Mouse (Mus musculus): ENCODE data around the gene Ccr1l1. TPM values are rescaled to one million over a fixed set of nuclear protein-coding genes. Genes with fewer than 3 reads are reported as not detected.
"Not testable (repeated sequence)": the region's sequence is repeated elsewhere in the genome, so short reads cannot be mapped to it uniquely, and the experiment has no call there.

Gene Ccr1l1
- polyA plus RNA-seq, 1 experiment: not detected

- no peaks in the 10 kb centered on the region for H3K79me2 ChIP-seq (ENCODE audit: control insufficient read depth, insufficient read depth)
- H3K27me3 ChIP-seq (ENCODE audit: control insufficient read depth, insufficient read depth, insufficient read length): no peaks in the 10 kb centered on the region
- no peak overlapping the region for H3K4me2 ChIP-seq (ENCODE audit: low read depth)
- H3K36me3 ChIP-seq (ENCODE audit: control insufficient read depth, insufficient read depth): no peaks in the 10 kb centered on the region
- no peak overlapping the region for H3ac ChIP-seq (ENCODE audit: control insufficient read depth, insufficient read length)
- no peak overlapping the region for H3K4me3 ChIP-seq
- no peak for TF ChIP-seq SRF (IDR thresholded peaks at IDR 0.05; ENCODE audit: control insufficient read depth, insufficient read length, low read depth)
- no peak for TF ChIP-seq MAX (IDR thresholded peaks at IDR 0.05; ENCODE audit: low read depth)
Measured at GRCm38 (mm10) chr9:123989671-123990070, 11.5 kb upstream of the Ccr1l1 start.

- Histone ChIP-seq H3ac (ENCODE audit: control insufficient read depth, insufficient read length) (no peak overlapping the region), H3K4me2 (ENCODE audit: low read depth) (no peak overlapping the region), H3K36me3 (ENCODE audit: control insufficient read depth, insufficient read depth) (no peaks in the 10 kb centered on the region), H3K79me2 (ENCODE audit: control insufficient read depth, insufficient read depth) (no peaks in the 10 kb centered on the region), H3K27me3 (ENCODE audit: control insufficient read depth, insufficient read depth, insufficient read length) (no peaks in the 10 kb centered on the region), H3K4me3 (no peak overlapping the region)
- TF ChIP-seq TCF3 (IDR thresholded peaks at IDR 0.05; ENCODE audit: insufficient read length, low read depth): no peak
- no peak for TF ChIP-seq TCF12 (IDR thresholded peaks at IDR 0.05; ENCODE audit: insufficient read depth, poor library complexity, severe bottlenecking)
- TF ChIP-seq REST (IDR thresholded peaks at IDR 0.05; ENCODE audit: insufficient read depth, insufficient read length): no peak
- no peak for TF ChIP-seq CEBPB (IDR thresholded peaks at IDR 0.05; ENCODE audit: insufficient read depth, poor library complexity, severe bottlenecking)
- no peak for TF ChIP-seq POLR2AphosphoS2 (IDR thresholded peaks at IDR 0.05; ENCODE audit: insufficient read length, low read depth)
- TF ChIP-seq USF1 (IDR thresholded peaks at IDR 0.05; ENCODE audit: low read depth): no peak
- no peak for TF ChIP-seq MYOD1 (IDR thresholded peaks at IDR 0.05; ENCODE audit: control insufficient read depth in 1 of 3, insufficient read length in 2 of 3, low read depth in 2 of 3)
- TF ChIP-seq POLR2A (IDR thresholded peaks at IDR 0.05; ENCODE audit: insufficient read length, low read depth): no peak
- TF ChIP-seq MAX (IDR thresholded peaks at IDR 0.05; ENCODE audit: low read depth): no peak
- no peak for TF ChIP-seq MYOG (IDR thresholded peaks at IDR 0.05; ENCODE audit: control insufficient read depth in 1 of 3, insufficient read depth in 1 of 3, insufficient read length in 2 of 3, low read depth in 2 of 3)
- TF ChIP-seq SRF (IDR thresholded peaks at IDR 0.05; ENCODE audit: control insufficient read depth, insufficient read length, low read depth): no peak
- TF ChIP-seq E2F4 (IDR thresholded peaks at IDR 0.05; ENCODE audit: insufficient read depth): no peak
Measured at GRCm38 (mm10) chr9:123986217-123986616, 8.0 kb upstream of the Ccr1l1 start.

GRCm38 (mm10) chr9:123984943-123985342 lies 6.7 kb upstream of the Ccr1l1 start:
- H3K36me3 ChIP-seq (ENCODE audit: control insufficient read depth, insufficient read depth): no peaks in the 10 kb centered on the region
- H3K4me2 ChIP-seq (ENCODE audit: low read depth): no peak overlapping the region
- no peak for TF ChIP-seq CEBPB (IDR thresholded peaks at IDR 0.05; ENCODE audit: insufficient read depth, poor library complexity, severe bottlenecking)
- no peak overlapping the region for H3ac ChIP-seq (ENCODE audit: control insufficient read depth, insufficient read length)
- H3K79me2 ChIP-seq (ENCODE audit: control insufficient read depth, insufficient read depth): no peaks in the 10 kb centered on the region
- no peak overlapping the region for H3K4me3 ChIP-seq
- H3K27me3 ChIP-seq (ENCODE audit: control insufficient read depth, insufficient read depth, insufficient read length): no peaks in the 10 kb centered on the region

- H3ac ChIP-seq (ENCODE audit: control insufficient read depth, insufficient read length): no peak overlapping the region
- no peak for TF ChIP-seq POLR2AphosphoS2 (IDR thresholded peaks at IDR 0.05; ENCODE audit: insufficient read length, low read depth)
- TF ChIP-seq MYOD1 (IDR thresholded peaks at IDR 0.05; ENCODE audit: control insufficient read depth in 1 of 3, insufficient read length in 2 of 3, low read depth in 2 of 3): peak in 2 of 3 experiments; percentile 33 to 72
Measured at GRCm38 (mm10) chr9:123982720-123983119, 4.5 kb upstream of the Ccr1l1 start.

GRCm38 (mm10) chr9:123981909-123982308 lies 3.7 kb upstream of the Ccr1l1 start:
- no peak for TF ChIP-seq E2F4 (IDR thresholded peaks at IDR 0.05; ENCODE audit: insufficient read depth)
- no peaks in the 10 kb centered on the region for H3K36me3 ChIP-seq (ENCODE audit: control insufficient read depth, insufficient read depth)
- H3K4me3 ChIP-seq: no peak overlapping the region
- no peaks in the 10 kb centered on the region for H3K27me3 ChIP-seq (ENCODE audit: control insufficient read depth, insufficient read depth, insufficient read length)
- no peak overlapping the region for H3ac ChIP-seq (ENCODE audit: control insufficient read depth, insufficient read length)
- no peaks in the 10 kb centered on the region for H3K79me2 ChIP-seq (ENCODE audit: control insufficient read depth, insufficient read depth)
- H3K4me2 ChIP-seq (ENCODE audit: low read depth): no peak overlapping the region

More at GRCm38 (mm10) chr9:123982720-123983119, 4.5 kb upstream of the Ccr1l1 start:
- H3K4me3 ChIP-seq: no peak overlapping the region
- H3K27me3 ChIP-seq (ENCODE audit: control insufficient read depth, insufficient read depth, insufficient read length): no peaks in the 10 kb centered on the region
- H3K36me3 ChIP-seq (ENCODE audit: control insufficient read depth, insufficient read depth): no peaks in the 10 kb centered on the region
- H3K4me2 ChIP-seq (ENCODE audit: low read depth): no peak overlapping the region
- no peaks in the 10 kb centered on the region for H3K79me2 ChIP-seq (ENCODE audit: control insufficient read depth, insufficient read depth)

GRCm38 (mm10) chr9:123980858-123981475 lies 2.8 kb upstream of the Ccr1l1 start:
- H3K36me3 ChIP-seq (ENCODE audit: control insufficient read depth, insufficient read depth); H3ac ChIP-seq (ENCODE audit: control insufficient read depth, insufficient read length); H3K79me2 ChIP-seq (ENCODE audit: control insufficient read depth, insufficient read depth); H3K4me3 ChIP-seq; H3K27me3 ChIP-seq (ENCODE audit: control insufficient read depth, insufficient read depth, insufficient read length); H3K4me2 ChIP-seq (ENCODE audit: low read depth): not testable (repeated sequence)
